In the genomic region with DNA sequence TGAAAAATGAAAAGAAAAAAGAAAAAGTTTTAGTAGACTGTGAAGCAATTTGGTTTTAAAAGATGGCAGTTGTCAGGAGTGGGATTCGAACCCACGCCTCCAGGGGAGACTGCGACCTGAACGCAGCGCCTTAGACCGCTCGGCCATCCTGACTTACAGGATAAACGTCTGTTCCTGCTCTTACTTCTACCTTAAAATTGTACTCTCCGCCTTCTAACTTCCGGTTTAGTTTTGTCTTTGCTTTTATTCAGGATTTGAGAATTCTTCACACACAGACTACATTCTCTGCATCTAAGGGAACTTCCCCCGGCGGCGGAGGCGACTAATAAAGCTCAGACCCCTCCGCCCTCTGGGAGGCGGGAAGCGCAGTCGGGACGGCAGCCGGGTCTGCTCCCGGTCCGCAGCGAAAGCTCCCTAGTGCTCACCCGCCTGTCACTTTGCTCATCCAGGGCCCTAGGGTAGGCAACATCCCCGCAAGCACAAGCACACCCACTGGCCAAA, we compare ENCODE assay signal across 8 mouse cellular contexts. TPM values are rescaled to one million over a fixed set of nuclear protein-coding genes. Genes with fewer than 3 reads are reported as not detected.
DNase-seq lines count a peak whose midpoint lies in the region; ATAC-seq and TF ChIP-seq lines count a peak whose summit lies in the region.

No protein-coding gene starts in this region.

- peak; percentile 78 for ATAC-seq in erythroid progenitor cell, adult 5-6 weeks (replicated peaks; ENCODE audit: low FRiP score, poor library complexity, severe bottlenecking)
- peak; percentile 87 for ATAC-seq in heart, embryonic 12.5 days (ENCODE audit: insufficient number of reproducible peaks, low FRiP score)
- ATAC-seq in kidney, embryonic 16.5 days (ENCODE audit: low FRiP score, low TSS enrichment), result peak; percentile 91
- peak; percentile 75 for ATAC-seq in liver, embryonic 15.5 days (ENCODE audit: insufficient read depth)
- peak; percentile 83 for ATAC-seq in neural tube, embryonic 11.5 days (ENCODE audit: insufficient read depth, low FRiP score, low TSS enrichment)
- ATAC-seq in stomach, postnatal 0 days (ENCODE audit: low FRiP score, low TSS enrichment), result peak; percentile 75

- H3K36me3 ChIP-seq in heart, embryonic 12.5 days, result no peaks in the 10 kb centered on the region
- H3K36me3 ChIP-seq in kidney, embryonic 16.5 days (ENCODE audit: insufficient read depth, low read length), result no peaks in the 10 kb centered on the region
- no peaks in the 10 kb centered on the region for H3K36me3 ChIP-seq in liver, embryonic 15.5 days (replicated peaks)
- no peaks in the 10 kb centered on the region for H3K36me3 ChIP-seq in neural tube, embryonic 11.5 days (ENCODE audit: control insufficient read depth, insufficient read depth, low read length)
- H3K36me3 ChIP-seq in stomach, postnatal 0 days (ENCODE audit: control insufficient read depth, insufficient read depth, low read length), result no peaks in the 10 kb centered on the region

- H3K4me2 ChIP-seq in heart, embryonic 12.5 days, result peak overlapping the region; percentile 68
- H3K4me2 ChIP-seq in kidney, embryonic 16.5 days (replicated peaks; ENCODE audit: low read depth, low read length), result peak overlapping the region; percentile 57
- H3K4me2 ChIP-seq in liver, embryonic 15.5 days, result peak overlapping the region; percentile 67
- peak overlapping the region; percentile 61 for H3K4me2 ChIP-seq in neural tube, embryonic 11.5 days (ENCODE audit: low read depth)
- peak overlapping the region; percentile 62 for H3K4me2 ChIP-seq in stomach, postnatal 0 days (replicated peaks; ENCODE audit: low read depth)

- no peak for TF ChIP-seq CTCF in bone marrow macrophage, adult 2 months (IDR thresholded peaks at IDR 0.05; ENCODE audit: low read depth, low read length)
- TF ChIP-seq CTCF in stomach, postnatal 0 days (IDR thresholded peaks at IDR 0.05; ENCODE audit: low read depth), result no peak

- 0 out of 2 replicates have a peak, but pooled peaks cover 2% of the 10 kb centered on the region for H3K4me1 ChIP-seq in bone marrow macrophage, adult 2 months (ENCODE audit: control insufficient read depth, insufficient read depth, low read length)
- H3K4me1 ChIP-seq in heart, embryonic 12.5 days (replicated peaks), result peaks cover 5% of the 10 kb centered on the region; the same call in 1 of the 2 replicates
- H3K4me1 ChIP-seq in kidney, embryonic 16.5 days (ENCODE audit: insufficient read depth, low read length), result peaks cover 5% of the 10 kb centered on the region; the same call in 1 of the 2 replicates
- H3K4me1 ChIP-seq in liver, embryonic 15.5 days (replicated peaks), result peaks cover 39% of the 10 kb centered on the region
- H3K4me1 ChIP-seq in neural tube, embryonic 11.5 days (ENCODE audit: control insufficient read depth, insufficient read depth, low read length), result no peaks in the 10 kb centered on the region
- H3K4me1 ChIP-seq in stomach, postnatal 0 days (replicated peaks; ENCODE audit: control insufficient read depth, insufficient read depth), result no peaks in the 10 kb centered on the region

- TF ChIP-seq EP300 in stomach, postnatal 0 days (optimal IDR thresholded peaks at IDR 0.05), result peak; percentile 29

- H3K4me3 ChIP-seq in bone marrow macrophage, adult 2 months (ENCODE audit: insufficient read depth, low read length), result peak overlapping the region; percentile 56
- H3K4me3 ChIP-seq in heart, embryonic 12.5 days, result peak overlapping the region; percentile 81
- peak overlapping the region; percentile 76 for H3K4me3 ChIP-seq in kidney, embryonic 16.5 days (ENCODE audit: low read length)
- peak overlapping the region; percentile 76 for H3K4me3 ChIP-seq in liver, embryonic 15.5 days (replicated peaks)
- peak overlapping the region; percentile 48 for H3K4me3 ChIP-seq in neural tube, embryonic 11.5 days (ENCODE audit: low read depth, low read length)
- peak overlapping the region; percentile 71 for H3K4me3 ChIP-seq in stomach, postnatal 0 days (ENCODE audit: low read depth, low read length)

- H3K9me3 ChIP-seq in heart, embryonic 12.5 days (replicated peaks), result no peaks in the 10 kb centered on the region
- H3K9me3 ChIP-seq in kidney, embryonic 16.5 days (ENCODE audit: low read length), result no peaks in the 10 kb centered on the region
- no peaks in the 10 kb centered on the region for H3K9me3 ChIP-seq in liver, embryonic 15.5 days (replicated peaks)
- no peaks in the 10 kb centered on the region for H3K9me3 ChIP-seq in neural tube, embryonic 11.5 days (ENCODE audit: control insufficient read depth, low read length)
- no peaks in the 10 kb centered on the region for H3K9me3 ChIP-seq in stomach, postnatal 0 days (ENCODE audit: control insufficient read depth, low read length)

- H3K9ac ChIP-seq in heart, embryonic 12.5 days, result peak overlapping the region; percentile 80
- peak overlapping the region; percentile 71 for H3K9ac ChIP-seq in kidney, embryonic 16.5 days (replicated peaks; ENCODE audit: low read length)
- peak overlapping the region; percentile 82 for H3K9ac ChIP-seq in liver, embryonic 15.5 days
- peak overlapping the region; percentile 56 for H3K9ac ChIP-seq in neural tube, embryonic 11.5 days (ENCODE audit: low read length)
- H3K9ac ChIP-seq in stomach, postnatal 0 days (ENCODE audit: low read length), result peak overlapping the region; percentile 72

- no peak for TF ChIP-seq POLR2A in bone marrow macrophage, adult 2 months (IDR thresholded peaks at IDR 0.05; ENCODE audit: borderline replicate concordance, low read depth, low read length)

- H3K27me3 ChIP-seq in heart, embryonic 12.5 days (replicated peaks), result peaks cover 3% of the 10 kb centered on the region; the same call in 1 of the 2 replicates
- H3K27me3 ChIP-seq in kidney, embryonic 16.5 days (ENCODE audit: insufficient read depth, low read length), result peaks cover under 1% of the 10 kb centered on the region; the same call in 1 of the 2 replicates
- no peaks in the 10 kb centered on the region for H3K27me3 ChIP-seq in liver, embryonic 15.5 days
- H3K27me3 ChIP-seq in neural tube, embryonic 11.5 days (ENCODE audit: control insufficient read depth, insufficient read depth, low read length), result no peaks in the 10 kb centered on the region
- no peaks in the 10 kb centered on the region for H3K27me3 ChIP-seq in stomach, postnatal 0 days (ENCODE audit: control insufficient read depth, insufficient read depth, low read length)

- DNase-seq in CD4-positive helper T cell, adult 2 months (ENCODE audit: low read depth, low spot score), result peak; percentile 85
- DNase-seq in neural tube, embryonic 11.5 days (ENCODE audit: low spot score), result peak; percentile 82
- peak; percentile 68 for DNase-seq in stomach, postnatal 0 days (ENCODE audit: low spot score)

- peak overlapping the region; percentile 22 for H3K27ac ChIP-seq in bone marrow macrophage, adult 2 months (ENCODE audit: insufficient read depth, low read depth, low read length)
- H3K27ac ChIP-seq in heart, embryonic 12.5 days (ENCODE audit: poor library complexity, severe bottlenecking), result peak overlapping the region; percentile 91
- peak overlapping the region; percentile 89 for H3K27ac ChIP-seq in kidney, embryonic 16.5 days (ENCODE audit: low read length)
- peak overlapping the region; percentile 89 for H3K27ac ChIP-seq in liver, embryonic 15.5 days (replicated peaks)
- no peak overlapping the region for H3K27ac ChIP-seq in neural tube, embryonic 11.5 days (ENCODE audit: low read depth, low read length)
- peak overlapping the region; percentile 88 for H3K27ac ChIP-seq in stomach, postnatal 0 days (replicated peaks)

- under 1% methylated on average over 25 of the region's 25 CpGs for WGBS in heart, embryonic 12.5 days
- under 1% methylated on average over 25 of the region's 25 CpGs for WGBS in kidney, embryonic 16.5 days
- under 1% methylated on average over 25 of the region's 25 CpGs for WGBS in liver, embryonic 15.5 days (ENCODE audit: insufficient replicate concordance)
- under 1% methylated on average over 25 of the region's 25 CpGs for WGBS in neural tube, embryonic 11.5 days
- WGBS in stomach, postnatal 0 days, result under 1% methylated on average over 25 of the region's 25 CpGs

RNA-seq across cellular contexts. Expression of a gene that starts 12.3 kb away (rescaled TPM):
- polyA plus RNA-seq in bone marrow macrophage, adult 2 months (2012; ENCODE audit: insufficient read depth, insufficient read length, missing spikeins), result not detected in 2 replicates
- total RNA-seq in erythroid progenitor cell, adult 5-6 weeks (2015; ENCODE audit: low replicate concordance), result 1.4 and 4.2 TPM in 2 replicates
- 0.90 and 1.4 TPM in 2 replicates for total RNA-seq in erythroid progenitor cell, adult 5-6 weeks (2017; ENCODE audit: low replicate concordance)
- polyA plus RNA-seq in heart, embryonic 12.5 days (2016; fragmentation: Nextera tagmentation; extraction: Ambion mirVana), result 2.6 and 2.9 TPM in 2 replicates
- 0.08 and 0.11 TPM in 2 replicates for polyA plus RNA-seq in kidney, embryonic 16.5 days (2015; fragmentation: Nextera tagmentation; extraction: Ambion mirVana)
- 1.6 and 2.1 TPM in 2 replicates for polyA plus RNA-seq in liver, embryonic 15.5 days (2015; fragmentation: Nextera tagmentation; extraction: Ambion mirVana)
- polyA plus RNA-seq in neural tube, embryonic 11.5 days (2014; fragmentation: Nextera tagmentation; extraction: Ambion mirVana), result 0.16 TPM in 1 of 2 replicates, not detected in the other
- 0.05 TPM in 1 of 2 replicates, not detected in the other for polyA plus RNA-seq in stomach, postnatal 0 days (2015; fragmentation: Nextera tagmentation; extraction: Ambion mirVana)

RNA-seq across cellular contexts. Expression of a gene that starts 29.7 kb away (rescaled TPM):
- 4.8 and 4.9 TPM in 2 replicates for polyA plus RNA-seq in bone marrow macrophage, adult 2 months (2012; ENCODE audit: insufficient read depth, insufficient read length, missing spikeins)
- total RNA-seq in erythroid progenitor cell, adult 5-6 weeks (2015; ENCODE audit: low replicate concordance), result 1.1 and 2.1 TPM in 2 replicates
- 1.3 and 1.6 TPM in 2 replicates for total RNA-seq in erythroid progenitor cell, adult 5-6 weeks (2017; ENCODE audit: low replicate concordance)
- polyA plus RNA-seq in heart, embryonic 12.5 days (2016; fragmentation: Nextera tagmentation; extraction: Ambion mirVana), result 8.1 and 8.9 TPM in 2 replicates
- polyA plus RNA-seq in kidney, embryonic 16.5 days (2015; fragmentation: Nextera tagmentation; extraction: Ambion mirVana), result 13.7 and 14.6 TPM in 2 replicates
- polyA plus RNA-seq in liver, embryonic 15.5 days (2015; fragmentation: Nextera tagmentation; extraction: Ambion mirVana), result 5.1 and 5.2 TPM in 2 replicates
- polyA plus RNA-seq in neural tube, embryonic 11.5 days (2014; fragmentation: Nextera tagmentation; extraction: Ambion mirVana), result 13.3 and 13.7 TPM in 2 replicates
- 7.1 and 7.4 TPM in 2 replicates for polyA plus RNA-seq in stomach, postnatal 0 days (2015; fragmentation: Nextera tagmentation; extraction: Ambion mirVana)

RNA-seq across cellular contexts. Expression of a gene that starts 35.2 kb away (rescaled TPM):
- polyA plus RNA-seq in bone marrow macrophage, adult 2 months (2012; ENCODE audit: insufficient read depth, insufficient read length, missing spikeins), result not detected in 2 replicates
- total RNA-seq in erythroid progenitor cell, adult 5-6 weeks (2015; ENCODE audit: low replicate concordance), result not detected in 2 replicates
- not detected in 2 replicates for total RNA-seq in erythroid progenitor cell, adult 5-6 weeks (2017; ENCODE audit: low replicate concordance)
- polyA plus RNA-seq in heart, embryonic 12.5 days (2016; fragmentation: Nextera tagmentation; extraction: Ambion mirVana), result 0.45 and 0.58 TPM in 2 replicates
- 0.50 and 0.54 TPM in 2 replicates for polyA plus RNA-seq in kidney, embryonic 16.5 days (2015; fragmentation: Nextera tagmentation; extraction: Ambion mirVana)
- polyA plus RNA-seq in liver, embryonic 15.5 days (2015; fragmentation: Nextera tagmentation; extraction: Ambion mirVana), result not detected in 2 replicates
- 0.65 and 0.81 TPM in 2 replicates for polyA plus RNA-seq in neural tube, embryonic 11.5 days (2014; fragmentation: Nextera tagmentation; extraction: Ambion mirVana)
- polyA plus RNA-seq in stomach, postnatal 0 days (2015; fragmentation: Nextera tagmentation; extraction: Ambion mirVana), result 0.04 and 0.07 TPM in 2 replicates
